Mouse (Mus musculus) ES-E14 (cell line): ENCODE measurements around the gene Antxr1.

ENCODE experiments used
- CHD2 ChIP-seq: IDR thresholded peaks from 2 replicates; pipeline ENCODE4 v1.6.1; 2014; ENCODE audit warnings: mild to moderate bottlenecking, low read depth, low read length, inconsistent platforms
- HCFC1 ChIP-seq: IDR thresholded peaks from 2 replicates; pipeline ENCODE4 v1.6.1; 2012; ENCODE audit warnings: low read length, inconsistent platforms, borderline replicate concordance; ENCODE audit not compliant: insufficient read depth
- MAFK ChIP-seq: IDR thresholded peaks from 2 replicates; pipeline ENCODE4 v1.6.1; 2014; ENCODE audit warnings: mild to moderate bottlenecking, low read depth, low read length, inconsistent platforms; ENCODE audit not compliant: insufficient read depth
- ZC3H11A ChIP-seq: IDR thresholded peaks from 2 replicates; pipeline ENCODE4 v1.6.1; 2012; ENCODE audit warnings: low read depth, mild to moderate bottlenecking, inconsistent platforms, low read length, borderline replicate concordance
- ZNF384 ChIP-seq: IDR thresholded peaks from 2 replicates; pipeline ENCODE4 v1.6.1; 2012; ENCODE audit warnings: low read depth, low read length, inconsistent platforms

DNA sequence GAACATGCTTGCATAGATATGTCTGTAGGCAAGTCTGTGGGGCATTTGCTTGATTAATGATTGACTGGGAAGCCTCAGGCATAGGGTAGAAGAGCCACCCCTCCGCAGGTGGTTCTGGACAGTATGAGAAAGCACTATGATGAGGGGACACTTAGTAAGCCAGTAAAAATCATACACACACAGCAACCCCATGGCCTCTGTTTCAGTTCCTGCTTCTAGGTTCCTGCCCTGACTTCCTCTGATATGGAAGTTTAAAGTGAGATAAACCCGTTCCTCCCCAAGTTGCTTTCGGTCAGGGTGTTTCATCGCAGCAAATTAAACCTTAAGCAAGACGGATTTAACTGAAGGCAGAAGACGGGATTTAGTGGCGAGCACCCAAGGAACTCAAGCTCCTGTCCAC, 205.0 kb downstream of the Antxr1 start:
- TF ChIP-seq ZC3H11A, result no peak
- TF ChIP-seq CHD2, result no peak
- no peak for TF ChIP-seq HCFC1
- TF ChIP-seq MAFK, result no peak
- TF ChIP-seq ZNF384, result no peak
